Mouse (Mus musculus) ovary, adult 18-20 months (tissue): ENCODE data around the gene Slc26a5.

Source experiments
- DNase-seq: peaks from one replicate; pipeline ENCODE4 v3.0.0; 2022; ENCODE audit warnings: low spot score, mixed read lengths

Slc26a5 gene

DNA sequence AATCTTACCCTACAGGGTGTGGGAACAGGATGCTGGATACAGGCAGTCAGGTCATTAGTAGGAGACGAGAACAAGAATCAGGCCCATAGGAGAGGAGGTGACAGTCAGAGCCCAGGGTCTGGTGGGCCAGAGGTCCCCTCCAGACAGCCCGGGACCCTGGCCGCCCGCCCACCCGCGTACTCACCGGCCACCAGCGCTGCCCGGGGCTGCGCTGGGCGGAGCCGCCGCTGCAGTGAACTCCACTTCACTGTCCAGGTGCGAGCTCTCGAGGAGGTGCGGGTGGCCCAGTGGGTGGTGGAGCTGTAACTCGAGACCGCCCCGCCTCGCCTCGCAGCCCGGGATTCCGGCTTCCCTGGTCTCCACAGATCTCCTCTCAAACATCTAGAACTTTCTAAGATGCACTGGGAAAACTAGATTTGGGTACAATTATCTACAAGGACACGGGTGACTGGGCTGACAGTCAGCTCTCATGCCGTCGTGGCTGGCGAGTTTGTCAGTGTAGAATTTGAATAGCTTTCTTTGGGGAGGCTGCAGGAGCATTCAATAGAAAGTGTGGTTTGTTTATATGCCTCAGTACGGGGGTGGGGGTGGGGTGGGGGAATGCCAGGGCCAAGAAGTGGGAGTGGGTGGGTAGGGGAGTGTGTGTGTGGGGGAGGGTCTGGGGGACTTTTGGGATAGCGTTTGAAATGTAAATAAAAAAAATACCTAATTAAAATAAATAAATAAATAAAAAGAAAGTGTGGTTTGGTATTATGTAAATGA lies at the start of gene Slc26a5:
Slc26a5 (minus strand) TSS at position 259 of the 762 bp plus-strand sequence.
- DNase-seq = no peak

- peak; percentile 22 for DNase-seq
These were observed 49.4 kb upstream of the Slc26a5 start for GRCm38 (mm10) chr5:21914776-21915175.

- DNase-seq = no peak
These were observed 47.6 kb upstream of the Slc26a5 start for GRCm38 (mm10) chr5:21912835-21913530.

- no peak for DNase-seq
These were observed 45.3 kb upstream of the Slc26a5 start for GRCm38 (mm10) chr5:21910726-21911125.

GRCm38 (mm10) chr5:21909713-21910112 lies 44.3 kb upstream of the Slc26a5 start:
- DNase-seq = no peak

DNA sequence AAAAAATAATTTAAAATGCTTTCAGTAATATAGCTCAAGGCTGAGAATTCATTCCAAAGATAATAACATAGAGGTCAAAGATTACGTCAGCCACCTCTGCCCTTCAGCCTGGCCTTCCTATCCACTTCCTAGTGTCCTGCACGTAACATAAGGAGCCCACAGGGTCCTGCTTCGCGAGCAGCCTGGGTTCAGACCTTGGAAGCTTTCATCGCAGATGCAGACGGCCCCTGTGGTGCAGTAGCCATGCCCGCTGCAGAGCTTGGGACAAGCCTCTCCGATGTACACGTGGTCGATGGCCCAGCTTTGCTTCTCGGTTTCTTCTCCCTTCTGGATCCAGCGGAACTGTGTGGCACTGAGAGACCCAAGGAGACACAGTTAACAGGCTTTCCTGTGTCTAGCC lies 36.0 kb upstream of the Slc26a5 start:
- DNase-seq = no peak

GRCm38 (mm10) chr5:21900891-21901290 lies 35.5 kb upstream of the Slc26a5 start:
- DNase-seq = no peak

GRCm38 (mm10) chr5:21898875-21899274 lies 33.5 kb upstream of the Slc26a5 start:
- DNase-seq = no peak

DNA sequence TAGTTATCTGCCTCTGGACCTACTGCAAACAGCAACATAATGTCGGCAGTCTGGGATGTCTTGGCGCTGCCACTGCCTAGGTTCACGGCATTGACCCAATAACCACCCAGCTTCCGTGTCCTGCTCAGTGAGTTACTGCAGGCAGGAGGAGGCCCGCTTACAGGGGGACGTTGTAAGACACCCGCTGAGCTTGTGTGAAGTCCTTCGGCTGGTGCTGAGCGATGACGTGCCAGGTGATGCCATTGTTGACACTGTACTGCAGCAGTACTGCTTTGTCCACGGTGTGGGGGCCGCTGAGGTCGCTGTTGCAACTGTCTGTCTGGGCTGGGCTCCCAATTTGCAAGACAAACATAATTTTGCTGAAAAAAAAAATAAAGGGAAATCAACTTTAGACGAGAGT lies 31.2 kb upstream of the Slc26a5 start:
- no peak for DNase-seq

GRCm38 (mm10) chr5:21894168-21894567 lies 28.8 kb upstream of the Slc26a5 start:
- DNase-seq = no peak

GRCm38 (mm10) chr5:21866750-21867149 lies 1.3 kb upstream of the Slc26a5 start:
- no peak for DNase-seq

DNA sequence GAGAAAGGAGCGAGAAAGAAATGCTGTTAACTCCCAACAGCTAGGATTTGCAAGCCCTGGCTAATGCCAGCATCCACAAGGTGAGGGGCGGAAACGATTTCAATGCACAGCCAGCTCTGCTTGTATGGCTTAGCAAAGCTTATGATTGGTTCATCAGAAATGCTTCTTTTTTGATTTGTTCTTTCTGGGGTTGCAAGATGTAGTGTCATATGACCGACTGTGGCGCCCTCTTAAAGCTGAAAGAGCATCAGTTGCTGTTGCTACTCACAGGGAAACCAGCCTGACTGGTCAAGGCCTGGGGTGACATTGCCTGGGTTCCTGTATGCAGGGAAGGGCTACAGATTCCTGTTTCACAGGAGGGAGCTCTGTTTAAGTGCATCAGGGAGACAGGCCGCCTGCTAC lies 908 bp upstream of the Slc26a5 start:
- no peak for DNase-seq

GRCm38 (mm10) chr5:21858653-21859052 lies 6.8 kb downstream of the Slc26a5 start:
- DNase-seq = no peak

DNA sequence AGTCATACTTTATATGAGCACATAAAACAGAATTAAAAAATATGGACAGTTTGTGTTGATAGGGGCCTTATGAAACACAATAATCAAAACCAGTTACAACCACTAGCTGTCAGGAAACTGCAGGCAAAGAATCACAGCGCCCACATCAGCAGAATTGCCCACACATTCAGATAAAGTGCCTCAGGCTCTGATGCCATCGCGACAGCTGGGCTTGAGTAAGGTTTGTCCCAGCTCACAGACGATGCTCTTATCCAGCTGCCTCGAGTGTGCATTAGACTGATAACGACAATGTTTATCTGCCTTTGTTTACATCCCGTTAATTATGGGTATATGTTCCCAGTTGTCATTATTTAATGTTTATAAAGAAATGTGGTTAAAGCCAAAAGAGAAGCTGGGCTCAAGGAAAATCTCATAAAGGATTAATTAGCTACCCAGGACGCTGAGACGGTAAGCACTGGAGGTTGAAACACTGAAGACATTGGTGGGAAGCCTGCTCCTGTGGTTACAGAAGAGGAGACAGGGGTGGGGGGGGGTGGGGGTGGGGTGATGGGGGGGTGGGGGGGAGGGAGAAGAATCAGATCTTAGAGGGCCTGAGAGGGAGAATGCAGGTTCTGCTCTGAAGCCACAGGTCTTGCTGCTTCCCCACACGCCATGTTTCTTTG lies 13.6 kb downstream of the Slc26a5 start:
- DNase-seq = no peak

DNA sequence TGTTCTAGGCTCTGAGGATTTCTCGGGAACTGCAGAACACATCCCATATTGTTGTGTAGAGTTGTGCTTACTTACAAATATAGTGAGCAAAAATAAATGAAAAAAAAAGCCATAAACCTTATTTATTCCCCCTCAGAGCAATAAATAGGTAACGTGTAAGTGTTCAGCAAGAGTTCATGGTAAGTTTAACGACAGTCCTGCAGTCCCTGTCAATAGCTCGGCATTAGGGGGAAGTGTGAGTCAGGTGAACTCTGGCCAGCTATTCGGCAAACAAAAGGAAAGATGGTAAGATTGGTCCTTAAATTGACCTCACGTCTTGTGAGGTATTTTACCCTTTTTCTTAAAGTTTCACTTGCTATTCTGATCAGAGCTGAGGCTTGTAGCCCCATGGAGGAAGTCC lies 18.0 kb downstream of the Slc26a5 start:
- no peak for DNase-seq

GRCm38 (mm10) chr5:21846616-21847290 lies 18.7 kb downstream of the Slc26a5 start:
- DNase-seq = no peak

- no peak for DNase-seq
These were observed 20.7 kb downstream of the Slc26a5 start for GRCm38 (mm10) chr5:21844676-21845075.

GRCm38 (mm10) chr5:21831761-21832160 lies 33.6 kb downstream of the Slc26a5 start:
- no peak for DNase-seq

DNA sequence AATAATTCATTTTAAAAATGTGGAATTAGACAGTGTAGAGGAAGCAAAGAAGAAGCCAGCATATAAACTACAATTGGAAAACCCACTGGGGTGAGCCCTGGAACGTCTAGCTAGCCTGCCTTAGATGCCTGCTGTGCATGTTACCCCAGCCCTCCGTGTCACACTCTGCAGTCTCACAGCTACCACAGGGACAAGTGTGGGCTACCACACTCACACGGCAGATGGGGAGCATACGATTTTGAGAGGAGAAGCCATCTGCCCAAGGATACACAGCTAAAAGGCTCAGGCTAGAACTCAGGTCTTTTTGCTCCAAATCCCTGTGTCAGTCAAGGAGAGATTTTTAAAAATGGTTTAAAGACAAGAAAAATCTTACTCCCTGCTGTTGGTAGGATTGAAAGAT lies 36.5 kb downstream of the Slc26a5 start:
- no peak for DNase-seq

DNA sequence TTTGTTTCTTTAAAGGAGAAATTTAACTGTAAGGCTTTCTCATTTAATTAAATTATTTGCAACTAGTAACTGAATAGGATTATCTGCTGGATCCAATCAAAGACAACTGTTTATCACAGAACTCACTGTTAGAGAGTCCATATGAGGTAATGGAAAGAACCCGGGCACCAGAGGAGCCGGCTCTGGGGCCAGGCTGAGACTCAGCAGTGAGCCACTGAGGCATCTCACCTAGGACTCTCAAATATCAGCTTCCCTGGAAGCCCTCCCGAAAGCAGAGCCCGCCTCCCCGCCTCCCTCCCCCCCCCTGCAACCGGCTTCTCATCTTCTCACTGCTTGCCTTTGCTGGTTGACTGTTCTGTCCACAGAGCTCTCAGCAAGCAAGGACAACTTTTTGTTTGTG lies 37.8 kb downstream of the Slc26a5 start:
- no peak for DNase-seq

DNA sequence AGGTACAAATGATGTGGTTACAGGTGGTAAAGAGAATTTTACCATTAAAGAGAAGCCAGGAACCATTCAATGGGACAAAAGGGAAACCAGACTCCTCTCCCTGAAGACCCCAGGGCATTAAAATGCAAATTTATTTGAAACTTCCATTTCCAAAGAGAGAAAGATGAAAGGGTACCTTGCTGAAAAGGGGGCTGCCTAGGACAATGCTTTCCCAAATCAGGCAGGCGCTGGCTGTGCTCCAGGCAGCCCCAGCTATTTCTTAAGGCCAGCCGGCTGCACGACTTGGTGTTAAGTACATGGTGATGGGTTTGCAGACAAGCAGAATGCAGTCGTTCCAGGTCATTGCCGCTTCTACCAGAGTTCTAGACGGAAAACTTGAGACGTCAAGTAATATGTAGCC lies 39.0 kb downstream of the Slc26a5 start:
- no peak for DNase-seq

- no peak for DNase-seq
These were observed 51.4 kb downstream of the Slc26a5 start for GRCm38 (mm10) chr5:21813994-21814393.

GRCm38 (mm10) chr5:21810924-21811323 lies 54.5 kb downstream of the Slc26a5 start:
- no peak for DNase-seq
